Mouse (Mus musculus): ENCODE measurements around the gene Ros1. TPM values are rescaled to one million over a fixed set of nuclear protein-coding genes. Genes with fewer than 3 reads are reported as not detected.

The Ros1 gene
- polyA plus RNA-seq, 1 experiment from 2014 or later = not detected

DNA sequence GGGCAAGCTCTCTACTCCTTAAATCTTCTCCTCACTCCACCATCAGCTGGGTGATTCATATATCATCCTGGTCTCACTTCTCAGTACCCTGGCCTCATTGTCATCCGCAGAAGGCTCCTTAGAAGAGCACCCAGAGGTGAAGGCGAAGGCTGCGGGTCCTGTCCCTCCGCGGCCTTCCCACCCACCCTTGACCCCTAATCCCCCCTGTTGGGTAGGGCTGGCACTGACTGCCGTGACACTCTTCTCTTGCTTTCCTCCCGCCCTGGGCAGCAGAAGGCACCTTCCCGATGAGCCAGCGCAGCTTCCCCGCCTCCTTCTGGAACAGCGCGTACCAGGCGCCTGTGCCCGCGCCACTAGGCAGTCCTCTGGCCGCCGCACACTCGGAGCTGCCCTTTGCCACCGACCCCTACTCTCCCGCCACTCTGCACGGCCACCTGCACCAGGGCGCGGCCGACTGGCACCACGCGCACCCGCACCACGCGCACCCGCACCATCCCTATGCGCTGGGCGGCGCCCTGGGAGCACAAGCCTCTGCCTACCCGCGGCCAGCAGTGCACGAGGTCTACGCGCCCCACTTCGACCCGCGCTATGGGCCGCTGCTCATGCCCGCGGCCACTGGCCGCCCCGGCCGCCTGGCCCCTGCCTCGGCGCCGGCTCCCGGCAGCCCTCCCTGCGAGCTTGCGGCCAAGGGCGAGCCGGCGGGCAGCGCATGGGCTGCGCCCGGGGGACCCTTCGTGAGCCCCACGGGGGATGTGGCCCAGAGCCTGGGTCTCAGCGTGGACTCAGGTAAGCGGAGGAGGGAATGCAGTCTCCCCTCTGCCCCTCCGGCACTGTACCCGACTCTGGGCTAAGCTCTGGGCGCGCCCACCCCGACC is 167.6 kb downstream of the Ros1 start:
- under 1% methylated on average over 64 of the region's 68 CpGs for WGBS
- Histone ChIP-seq H3K27ac (replicated peaks) (0 out of 2 replicates have a peak overlapping the region, but pooled peaks have one; percentile 38), H3K4me1 (peaks cover 23% of the 10 kb centered on the region), H3K4me3 (peak overlapping the region; percentile 60), H3K9me3 (replicated peaks) (no peaks in the 10 kb centered on the region), H3K36me3 (no peaks in the 10 kb centered on the region), H3K27me3 (ENCODE audit: low read depth, poor library complexity, severe bottlenecking) (peaks cover 100% of the 10 kb centered on the region)
- peak; percentile 63 for DNase-seq (ENCODE audit: low spot score)

DNA sequence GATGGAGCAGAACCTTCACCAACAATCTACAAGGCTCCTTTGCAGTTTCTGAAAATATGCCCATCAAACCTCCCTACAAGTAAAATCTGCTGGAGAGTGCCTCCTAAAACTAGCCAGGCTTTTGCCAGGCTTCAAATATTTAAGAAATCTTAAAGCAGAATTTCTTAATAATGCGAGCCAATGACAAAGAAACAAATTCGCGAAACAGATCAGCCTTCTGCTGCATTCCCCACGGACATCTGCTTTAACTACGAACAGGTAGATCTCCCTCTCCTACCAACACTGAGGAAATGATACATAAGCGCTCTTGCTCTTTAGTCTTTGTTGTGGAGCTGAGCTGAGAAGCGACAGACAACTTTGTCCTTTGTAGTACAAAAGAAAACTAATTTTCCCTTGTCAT is 169.2 kb downstream of the Ros1 start:
- Histone ChIP-seq H3K27me3 (ENCODE audit: low read depth, poor library complexity, severe bottlenecking) (peaks cover 100% of the 10 kb centered on the region), H3K4me1 (peaks cover 36% of the 10 kb centered on the region), H3K9me3 (replicated peaks) (no peaks in the 10 kb centered on the region), H3K27ac (replicated peaks) (no peak overlapping the region), H3K4me3 (no peak overlapping the region), H3K36me3 (no peaks in the 10 kb centered on the region)
- whole genome bisulfite sequencing = 5% methylated on average over 7 of the region's 7 CpGs
- peak; percentile 17 for DNase-seq (ENCODE audit: low spot score)

DNA sequence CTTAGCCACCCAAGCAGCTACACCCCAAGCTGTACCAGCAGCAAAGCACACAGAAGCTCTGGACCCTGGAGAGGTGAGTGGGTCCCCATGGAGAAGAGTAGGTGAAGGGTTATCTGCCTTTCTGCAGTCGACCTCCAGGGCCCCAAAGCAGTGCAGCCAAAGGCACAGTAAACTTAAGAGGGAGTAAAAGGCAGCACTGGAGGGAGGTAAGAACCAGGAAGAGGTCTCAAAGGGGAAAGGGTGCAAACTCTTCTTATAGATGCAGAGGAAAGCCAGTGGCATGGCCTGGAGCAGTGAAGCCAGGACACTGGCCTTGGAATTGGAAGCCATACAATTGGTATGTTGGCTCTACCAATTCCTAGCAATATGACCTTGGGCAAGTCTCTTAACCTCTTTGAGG is 169.8 kb downstream of the Ros1 start:
- Histone ChIP-seq H3K9me3 (replicated peaks) (no peaks in the 10 kb centered on the region), H3K36me3 (no peaks in the 10 kb centered on the region), H3K27me3 (ENCODE audit: low read depth, poor library complexity, severe bottlenecking) (peaks cover 100% of the 10 kb centered on the region), H3K27ac (replicated peaks) (no peak overlapping the region), H3K4me1 (peaks cover 36% of the 10 kb centered on the region), H3K4me3 (no peak overlapping the region)
- no peak for DNase-seq (ENCODE audit: low spot score)
- 0% methylated on average over 1 of the region's 1 CpGs for WGBS

DNA sequence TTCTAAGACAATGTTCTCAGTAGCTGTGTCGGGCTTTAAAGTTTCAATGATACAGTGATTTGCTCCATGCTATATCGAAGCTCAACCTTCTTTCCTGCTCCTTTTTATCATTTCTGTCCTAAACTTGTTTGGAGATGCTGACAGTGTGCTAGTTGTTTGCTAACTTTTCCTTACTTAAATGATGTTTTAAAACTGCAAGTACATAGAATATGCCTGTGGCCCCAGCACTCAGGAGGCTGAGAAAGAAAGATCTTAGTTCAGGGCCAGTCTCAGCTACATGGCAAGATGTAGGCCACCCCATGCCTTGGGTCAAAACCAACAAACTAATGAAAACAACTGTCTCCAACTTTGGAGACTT is 171.0 kb downstream of the Ros1 start:
- Histone ChIP-seq H3K27me3 (ENCODE audit: low read depth, poor library complexity, severe bottlenecking) (peaks cover 100% of the 10 kb centered on the region), H3K27ac (replicated peaks) (no peak overlapping the region)

DNA sequence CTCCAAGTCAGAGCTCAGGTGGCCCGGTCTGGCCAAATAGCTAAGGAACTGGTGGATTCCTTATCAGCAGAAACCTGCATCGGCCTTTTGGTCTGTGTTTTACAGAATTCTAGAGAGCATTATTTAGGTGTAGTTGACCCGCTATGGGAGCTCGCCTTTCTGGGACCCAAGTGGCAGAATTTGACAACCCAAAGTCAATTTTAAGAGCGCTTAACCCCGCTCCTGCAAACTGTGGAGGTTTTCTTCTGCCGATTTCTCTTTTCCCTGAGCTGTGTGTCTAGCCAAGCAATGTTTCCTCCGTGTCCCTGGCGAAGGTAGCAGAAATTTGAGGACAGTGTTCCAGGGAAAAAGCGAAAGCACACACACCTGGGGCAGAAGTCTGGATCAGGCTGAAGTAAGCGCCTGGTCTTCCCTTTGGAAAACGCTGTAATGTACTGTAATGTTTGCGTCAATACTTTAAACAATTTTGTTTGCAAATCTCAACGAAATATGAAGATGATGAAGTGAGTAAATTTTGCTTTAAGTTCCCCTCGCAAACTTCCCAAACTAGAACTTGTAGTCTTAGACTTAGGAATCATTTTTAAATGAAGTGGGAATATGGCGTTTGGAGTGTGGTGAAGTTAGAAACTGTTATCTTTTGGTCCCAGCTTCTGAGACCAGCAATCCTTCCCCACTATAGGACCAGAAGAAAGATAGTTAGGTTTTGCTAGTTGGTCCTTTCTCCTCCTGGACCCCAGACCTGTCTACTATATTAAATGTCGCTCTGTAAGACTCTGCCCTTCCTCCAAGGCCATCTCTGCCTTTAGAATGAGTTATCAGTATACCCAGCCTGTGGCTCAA is 171.6 kb downstream of the Ros1 start:
- Histone ChIP-seq H3K27ac (replicated peaks) (no peak overlapping the region), H3K4me1 (peaks cover 30% of the 10 kb centered on the region), H3K27me3 (ENCODE audit: low read depth, poor library complexity, severe bottlenecking) (peaks cover 100% of the 10 kb centered on the region), H3K36me3 (no peaks in the 10 kb centered on the region), H3K4me3 (peak overlapping the region; percentile 61), H3K9me3 (replicated peaks) (no peaks in the 10 kb centered on the region)
- peak; percentile 54 for DNase-seq (ENCODE audit: low spot score)
- 3% methylated on average over 17 of the region's 17 CpGs for WGBS

More for the DNA sequence above, 171.0 kb downstream of the Ros1 start:
- DNase-seq (ENCODE audit: low spot score) = peak; percentile 18
- H3K9me3 ChIP-seq (replicated peaks) = no peaks in the 10 kb centered on the region
- no peaks in the 10 kb centered on the region for H3K36me3 ChIP-seq
- 8% methylated on average over 2 of the region's 2 CpGs for WGBS
- H3K4me1 ChIP-seq = peaks cover 31% of the 10 kb centered on the region
- no peak overlapping the region for H3K4me3 ChIP-seq

DNA sequence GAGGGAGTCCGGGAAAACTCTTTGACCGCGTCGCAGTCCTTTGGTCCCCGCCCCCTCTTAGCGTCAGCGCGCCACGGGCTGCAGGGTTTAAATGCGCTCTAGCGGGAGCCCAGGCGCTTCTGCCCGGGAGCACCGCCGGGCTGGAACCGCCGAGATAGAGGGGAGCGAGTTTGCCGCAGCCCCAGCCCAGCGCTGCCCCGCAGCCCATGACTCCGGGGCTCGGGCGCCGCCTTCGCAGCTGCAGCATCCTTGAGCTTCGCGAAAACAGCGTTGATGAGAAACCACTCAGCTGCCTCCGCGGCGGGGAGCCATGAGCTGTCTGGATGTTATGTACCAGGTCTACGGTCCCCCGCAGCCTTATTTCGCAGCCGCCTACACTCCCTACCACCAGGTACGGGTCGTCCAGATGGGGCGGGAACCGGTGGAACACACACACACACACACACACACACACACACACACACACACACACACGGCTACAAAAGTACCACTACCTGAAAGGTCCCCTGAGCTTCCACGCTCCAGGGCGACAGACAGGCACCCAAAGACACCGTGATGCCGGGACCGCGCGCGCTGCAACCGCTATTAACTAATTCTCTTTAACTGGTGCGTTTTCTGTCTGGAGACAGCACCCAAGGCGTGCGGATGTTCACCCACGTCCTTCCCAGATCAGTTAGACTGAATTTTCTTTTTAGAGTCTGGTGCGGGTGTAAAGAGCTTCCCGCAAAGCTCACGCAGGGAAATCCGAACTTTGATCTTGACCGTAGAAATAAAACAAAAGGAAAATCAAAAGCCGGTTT is 172.4 kb downstream of the Ros1 start, which contains the start of gene Vgll2:
Gene Vgll2, plus strand, starts transcription at position 90 of the 800 bp plus-strand sequence.
- Histone ChIP-seq H3K4me1 (peaks cover 26% of the 10 kb centered on the region), H3K27me3 (ENCODE audit: low read depth, poor library complexity, severe bottlenecking) (peaks cover 94% of the 10 kb centered on the region), H3K4me3 (peak within 1 kb of the TSS; percentile 61), H3K9me3 (replicated peaks) (no peaks in the 10 kb centered on the region), H3K27ac (replicated peaks) (peak within 1 kb of the TSS; percentile 59; the same call in 1 of the 2 replicates), H3K36me3 (no peaks in the 10 kb centered on the region)
- peak; percentile 75 for DNase-seq (ENCODE audit: low spot score)
- under 1% methylated on average over 59 of the region's 60 CpGs for WGBS

DNA sequence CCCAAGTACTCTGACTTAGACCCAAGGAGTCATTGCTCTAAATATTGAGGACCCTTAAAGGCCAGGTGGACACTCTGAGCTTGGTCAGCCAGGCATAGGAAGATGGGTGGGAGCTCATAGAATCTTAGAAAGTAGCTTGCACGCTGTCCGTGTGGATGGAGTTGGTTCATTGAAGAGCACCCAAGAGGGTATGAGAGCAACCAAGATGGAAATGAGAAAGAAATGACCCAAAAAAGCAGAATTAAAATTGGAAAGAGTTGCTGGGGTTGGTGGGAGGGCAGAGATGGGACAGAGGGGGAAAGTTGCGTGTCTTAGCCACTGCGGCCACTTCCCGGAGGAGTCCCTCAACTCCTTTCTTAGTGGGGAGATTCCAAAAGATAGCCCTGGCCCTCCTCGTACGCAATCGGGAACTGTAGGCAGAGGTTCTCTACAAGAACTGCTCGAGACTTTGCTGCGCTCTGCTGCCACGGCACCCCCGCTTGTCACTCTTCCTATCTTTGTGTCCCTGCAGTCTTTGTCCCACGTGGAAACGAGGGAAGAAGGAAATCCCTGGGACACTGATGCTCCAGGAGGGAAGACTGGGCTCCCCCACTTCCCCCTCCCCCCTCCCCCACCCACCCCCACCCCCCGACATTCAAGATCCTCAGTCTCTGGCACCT is 173.2 kb downstream of the Ros1 start:
- Histone ChIP-seq H3K27ac (replicated peaks) (peak overlapping the region; percentile 59; the same call in 1 of the 2 replicates), H3K27me3 (ENCODE audit: low read depth, poor library complexity, severe bottlenecking) (peaks cover 87% of the 10 kb centered on the region), H3K36me3 (no peaks in the 10 kb centered on the region), H3K4me3 (peak overlapping the region; percentile 61), H3K4me1 (peaks cover 19% of the 10 kb centered on the region), H3K9me3 (replicated peaks) (no peaks in the 10 kb centered on the region)
- WGBS = under 1% methylated on average over 14 of the region's 15 CpGs
- no peak for DNase-seq (ENCODE audit: low spot score)

DNA sequence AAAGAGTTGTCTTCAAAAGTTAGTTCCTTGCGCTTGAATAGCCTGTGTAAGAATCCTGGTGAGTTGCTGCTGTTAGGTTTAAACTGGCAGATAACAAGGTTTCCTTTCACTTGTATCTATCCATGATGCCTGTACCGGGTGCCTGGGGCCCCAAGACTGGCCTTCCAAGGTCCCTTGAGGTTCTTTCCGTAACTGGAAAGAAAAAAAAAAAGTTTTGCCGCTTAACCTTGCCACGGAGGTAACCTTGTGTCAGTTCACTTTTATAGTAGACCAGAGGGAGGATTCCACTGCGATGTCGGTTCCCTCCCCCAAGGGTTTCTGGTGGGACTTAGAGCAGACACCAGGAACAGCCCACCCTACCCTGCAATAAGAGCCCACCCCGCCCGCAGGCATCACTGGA is 173.8 kb downstream of the Ros1 start:
- Histone ChIP-seq H3K4me1 (peaks cover 19% of the 10 kb centered on the region), H3K27me3 (ENCODE audit: low read depth, poor library complexity, severe bottlenecking) (peaks cover 80% of the 10 kb centered on the region), H3K36me3 (no peaks in the 10 kb centered on the region), H3K9me3 (replicated peaks) (no peaks in the 10 kb centered on the region), H3K27ac (replicated peaks) (no peak overlapping the region), H3K4me3 (peak overlapping the region; percentile 61; the same call in 1 of the 2 replicates)
- DNase-seq (ENCODE audit: low spot score) = peak; percentile 25
- WGBS = 1% methylated on average over 9 of the region's 9 CpGs

DNA sequence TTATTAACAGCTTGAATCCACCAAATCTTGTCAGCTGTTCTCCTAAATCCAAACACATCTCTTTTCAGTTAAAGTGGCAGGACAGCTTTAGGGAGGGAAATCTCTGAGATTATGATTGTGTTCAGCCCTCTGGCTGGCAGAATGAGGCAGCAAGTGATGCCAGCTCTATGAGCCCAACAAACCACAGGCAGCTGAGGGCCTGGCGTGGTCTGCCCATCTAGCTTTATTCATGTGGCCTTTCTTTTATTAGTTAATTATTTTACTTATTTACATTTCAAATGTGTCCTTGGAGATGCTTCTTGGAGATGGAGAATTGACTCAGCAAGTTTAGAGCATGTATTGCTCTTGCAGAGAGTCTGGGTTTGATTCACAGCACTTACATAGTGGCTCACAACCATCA is 176.6 kb downstream of the Ros1 start:
- H3K27me3 ChIP-seq (ENCODE audit: low read depth, poor library complexity, severe bottlenecking) = peaks cover 53% of the 10 kb centered on the region
- WGBS = 68% methylated on average over 1 of the region's 1 CpGs

More for the DNA sequence above, 176.6 kb downstream of the Ros1 start:
- H3K36me3 ChIP-seq = no peaks in the 10 kb centered on the region
- peaks cover 19% of the 10 kb centered on the region for H3K4me1 ChIP-seq
- H3K9me3 ChIP-seq (replicated peaks) = no peaks in the 10 kb centered on the region
- DNase-seq (ENCODE audit: low spot score) = no peak
- no peak overlapping the region for H3K27ac ChIP-seq (replicated peaks)
- no peak overlapping the region for H3K4me3 ChIP-seq

All from midbrain, embryonic 10.5 days (tissue).